Mouse (Mus musculus) E14TG2a.4 (cell line): ENCODE results near the gene Lonp1.
"Not testable (repeated sequence)": the region's sequence is repeated elsewhere in the genome, so short reads cannot be mapped to it uniquely, and the experiment has no call there.

Experiments used
- CTCF ChIP-seq: conservative IDR thresholded peaks from 2 replicates; pipeline ENCODE4 v1.5.1; 2014; ENCODE audit warnings: low read length
- POU5F1 ChIP-seq: IDR thresholded peaks from 2 replicates; pipeline ENCODE4 v1.6.1; 2014; ENCODE audit warnings: low read length, borderline replicate concordance

GRCm38 (mm10) chr17:56629800-56630781 lies 3.4 kb upstream of the Lonp1 start:
- not testable (repeated sequence) for TF ChIP-seq CTCF, POU5F1
